Mouse (Mus musculus) G1E (cell line): ENCODE results near the gene Mmp24. TPM values are rescaled to one million over a fixed set of nuclear protein-coding genes. Genes with fewer than 3 reads are reported as not detected.

Experiments
- ATAC-seq: 2 replicates; pipeline ENCODE4 v1.8.0; 2016; ENCODE audit warnings: mild to moderate bottlenecking; ENCODE audit not compliant: insufficient number of reproducible peaks, poor library complexity, low FRiP score, severe bottlenecking; ENCODE audit errors: extremely low read depth
- DNase-seq: peaks from one replicate; pipeline ENCODE4 v3.0.0; 2012; ENCODE audit warnings: low spot score
- H3K27me3 ChIP-seq: 2 replicates; pipeline ENCODE4 v1.6.1; 2012; ENCODE audit warnings: mild to moderate bottlenecking, low read length, inconsistent platforms; ENCODE audit not compliant: insufficient read depth
- H3K36me3 ChIP-seq: replicated peaks from 2 replicates; pipeline ENCODE3; 2012; ENCODE audit warnings: mild to moderate bottlenecking, inconsistent platforms
- H3K4me1 ChIP-seq: 2 replicates; pipeline ENCODE4 v1.6.1; 2012; ENCODE audit warnings: low read depth, low read length, inconsistent platforms, mixed read lengths; ENCODE audit not compliant: insufficient read depth
- H3K4me3 ChIP-seq: 2 replicates; pipeline ENCODE4 v1.5.1; 2012; ENCODE audit warnings: low read depth, mild to moderate bottlenecking, inconsistent platforms, low read length, moderate library complexity, mixed read lengths
- H3K9me3 ChIP-seq: replicated peaks from 2 replicates; pipeline ENCODE4 v1.6.1; 2012; ENCODE audit warnings: inconsistent platforms
- CTCF ChIP-seq: IDR thresholded peaks from 2 replicates; pipeline ENCODE4 v1.5.1; 2012; ENCODE audit warnings: low read depth, low read length, inconsistent platforms, mixed read lengths
- GATA1 ChIP-seq: IDR thresholded peaks from 2 replicates; pipeline ENCODE4 v1.6.1; 2012; ENCODE audit warnings: borderline replicate concordance, low read length, inconsistent platforms, mixed read lengths
- GATA2 ChIP-seq: IDR thresholded peaks from 2 replicates; pipeline ENCODE4 v1.6.1; 2012; ENCODE audit warnings: low read depth, low read length, inconsistent platforms, borderline replicate concordance
- POLR2AphosphoS5 ChIP-seq: IDR thresholded peaks from 2 replicates; pipeline ENCODE4 v1.6.1; 2012; ENCODE audit warnings: low read depth, low read length, inconsistent platforms; ENCODE audit not compliant: insufficient replicate concordance
- TAL1 ChIP-seq: conservative IDR thresholded peaks from 2 replicates; pipeline ENCODE4 v1.6.1; 2012; ENCODE audit warnings: low read depth, low read length, inconsistent platforms, mixed read lengths
- polyA plus RNA-seq: library from polyadenylated mRNA; stranded (reverse); fragments of >175 nt; gene quantifications from 2 replicates; pipeline ENCODE4 v1.2.3, GENCODE M21; 2012
- total RNA-seq, 2 experiments: library from RNA; stranded (forward) in 1 of 2; stranded (reverse) in 1 of 2; fragments of 200-1000 nt in 1 of 2; fragments of >200 nt in 1 of 2; fragmentation: Nextera tagmentation in 1 of 2; gene quantifications; 2 replicates each; pipeline ENCODE4 v1.2.3; 2014 to 2017

Gene Mmp24
- total and polyA plus RNA-seq, 3 experiments = 0.05 TPM; not detected in 2

DNA sequence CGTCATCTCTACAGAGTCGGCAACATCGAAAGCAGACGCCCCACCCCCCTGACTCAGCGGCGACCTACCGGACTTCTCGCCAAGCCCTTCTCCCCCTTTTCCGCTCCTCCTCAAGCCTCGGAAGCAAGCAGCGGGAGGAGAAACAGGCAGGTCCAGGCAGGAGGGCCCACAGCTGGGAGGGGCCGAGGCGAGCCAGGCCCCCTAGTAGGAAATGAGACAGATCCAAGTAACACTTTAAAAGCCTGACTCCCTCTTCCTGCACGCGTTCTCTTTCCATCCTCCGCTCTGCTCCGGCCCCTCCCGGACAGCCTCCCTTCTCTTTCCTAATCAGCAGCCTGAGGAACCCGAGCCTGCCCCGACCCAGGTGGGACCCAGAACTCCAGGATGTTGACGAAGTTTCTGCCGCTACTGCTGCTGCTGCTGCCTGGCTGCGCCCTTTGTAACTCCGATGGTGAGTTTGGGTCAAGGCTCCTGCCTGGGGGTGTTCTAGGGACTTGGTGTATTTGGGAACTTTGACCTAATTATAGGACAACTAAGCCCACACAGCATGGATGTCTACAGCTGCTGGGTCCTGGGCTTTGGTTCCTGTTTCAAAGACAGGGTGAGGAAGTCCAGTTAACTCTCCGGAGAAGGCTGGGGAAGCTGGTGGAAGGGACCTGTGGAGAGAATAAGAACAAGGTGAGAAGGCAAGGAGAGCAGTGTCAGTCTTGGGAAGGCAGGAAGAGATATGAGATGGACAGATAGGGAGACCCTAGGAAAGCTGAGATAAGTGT, 23.9 kb upstream of the Mmp24 start, which contains the start of gene Procr:
Gene Procr, plus strand, starts transcription at position 104 of the 773 bp plus-strand sequence.
- Histone ChIP-seq H3K4me1 (peaks cover 17% of the 10 kb centered on the region), H3K36me3 (no peaks in the 10 kb centered on the region), H3K27me3 (peaks cover 66% of the 10 kb centered on the region), H3K9me3 (no peaks in the 10 kb centered on the region), H3K4me3 (peak within 1 kb of the TSS; percentile 13; the same call in 1 of the 2 replicates)
- DNase-seq (no peak), ATAC-seq (no peak)
- TF ChIP-seq GATA2 (no peak), GATA1 (no peak), TAL1 (no peak), POLR2AphosphoS5 (no peak), CTCF (no peak)

DNA sequence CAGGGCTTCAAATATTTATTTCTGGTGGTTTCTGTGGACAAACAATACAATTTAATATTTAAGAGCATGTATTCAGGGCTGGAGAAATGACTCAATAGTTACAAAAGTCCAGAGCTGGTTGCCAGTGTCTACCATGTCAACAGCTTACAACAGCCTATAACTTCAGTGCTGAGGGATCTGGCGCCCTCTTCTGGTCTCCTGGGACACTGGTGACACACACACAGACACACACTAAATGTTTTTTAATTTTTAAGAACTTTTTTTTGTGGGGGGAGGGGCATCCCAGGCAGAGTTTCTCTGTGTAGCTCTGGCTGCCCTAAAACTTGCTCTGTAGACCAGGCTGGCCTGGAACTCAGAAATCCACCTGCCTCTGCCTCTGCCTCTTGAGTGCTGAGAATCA, 19.4 kb upstream of the Mmp24 start:
- H3K4me1 ChIP-seq = peaks cover 21% of the 10 kb centered on the region
- ATAC-seq = no peak
- TF ChIP-seq GATA2 (no peak), CTCF (0 out of 2 replicates have a peak, but pooled peaks have one; percentile 42)
- DNase-seq = no peak
- H3K36me3 ChIP-seq = no peaks in the 10 kb centered on the region
- H3K4me3 ChIP-seq = no peak overlapping the region
- H3K27me3 ChIP-seq = peaks cover 56% of the 10 kb centered on the region
- no peaks in the 10 kb centered on the region for H3K9me3 ChIP-seq

DNA sequence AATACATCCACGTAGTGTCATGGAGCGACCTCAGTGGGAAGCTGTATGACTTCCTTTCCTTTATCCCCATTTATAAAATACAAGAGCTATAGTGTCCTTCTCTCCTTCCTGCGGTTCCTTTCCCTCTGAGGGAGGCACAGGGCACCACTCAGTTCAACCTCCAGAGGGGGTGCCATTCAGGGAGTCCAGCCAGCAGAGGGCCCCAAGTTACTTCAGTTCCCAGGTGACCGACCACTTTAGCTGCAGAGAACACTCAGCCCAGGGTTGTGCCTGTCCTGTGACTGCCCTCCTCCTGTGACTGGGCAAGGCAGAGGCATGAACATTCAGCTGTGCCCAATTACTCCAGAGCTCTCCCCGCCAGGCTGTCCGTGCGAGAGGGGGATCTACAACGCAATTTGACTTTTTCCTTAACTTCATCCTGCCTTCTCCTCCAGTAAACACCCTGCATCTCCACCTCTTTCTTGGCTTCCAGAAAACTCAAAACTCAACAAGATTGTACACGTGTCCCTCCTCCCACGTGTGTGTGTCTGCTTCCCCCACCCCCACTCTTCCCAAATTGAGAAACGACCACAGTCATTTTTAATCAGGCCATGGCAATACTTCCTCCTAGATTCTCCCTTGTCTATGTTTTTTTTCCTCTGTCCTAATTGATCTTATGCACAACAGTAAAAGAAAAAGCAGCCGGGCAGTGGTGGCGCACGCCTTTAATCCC, 18.1 kb upstream of the Mmp24 start:
- no peak for DNase-seq
- Histone ChIP-seq H3K4me3 (no peak overlapping the region), H3K4me1 (peaks cover 8% of the 10 kb centered on the region), H3K27me3 (peaks cover 49% of the 10 kb centered on the region), H3K36me3 (no peaks in the 10 kb centered on the region), H3K9me3 (no peaks in the 10 kb centered on the region)
- no peak for ATAC-seq
- TF ChIP-seq GATA1 (no peak), TAL1 (no peak), GATA2 (no peak), CTCF (no peak), POLR2AphosphoS5 (no peak)

DNA sequence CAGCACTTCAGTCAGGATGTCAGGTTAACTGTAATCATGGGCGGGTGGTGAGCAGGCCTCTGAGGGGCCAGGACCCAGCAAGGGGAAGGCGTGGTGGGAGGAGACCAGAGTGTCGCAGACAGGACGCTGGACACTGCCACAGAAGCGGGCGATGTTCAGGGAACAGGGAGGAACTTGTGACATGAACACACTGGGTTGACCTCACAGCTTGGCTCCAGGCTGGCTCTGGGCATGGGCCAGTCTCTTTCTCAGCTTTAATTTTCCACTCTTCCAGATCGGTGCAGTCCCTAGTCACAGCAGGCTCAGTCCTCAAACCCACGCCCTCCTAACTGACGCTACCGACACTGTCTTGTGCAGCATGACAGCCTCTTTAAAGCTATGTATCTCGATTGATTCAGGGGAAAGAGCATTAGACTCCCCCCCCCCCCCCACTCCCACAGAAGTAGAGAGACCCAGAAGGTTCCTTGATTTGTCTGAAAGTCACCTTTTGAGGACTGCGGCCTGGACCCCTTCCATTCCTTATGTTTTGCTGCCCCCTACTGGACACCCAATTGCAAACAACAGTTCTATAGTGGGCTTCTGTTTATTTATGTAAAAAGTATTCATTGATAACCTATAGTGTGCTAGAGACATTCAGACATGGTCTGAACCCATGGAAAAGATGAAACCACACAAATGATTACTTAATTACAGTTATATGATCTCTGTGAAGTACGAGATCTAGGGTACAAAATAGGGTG, 10.3 kb upstream of the Mmp24 start:
- no peak overlapping the region for H3K4me3 ChIP-seq
- peaks cover 18% of the 10 kb centered on the region for H3K4me1 ChIP-seq
- DNase-seq (peak; percentile 31), ATAC-seq (no peak)
- peaks cover 23% of the 10 kb centered on the region for H3K27me3 ChIP-seq
- no peak for TF ChIP-seq GATA1
- TF ChIP-seq TAL1 = no peak
- TF ChIP-seq CTCF = peak; percentile 33; the same call in 1 of the 2 replicates
- no peak for TF ChIP-seq GATA2
- H3K36me3 ChIP-seq = no peaks in the 10 kb centered on the region
- no peaks in the 10 kb centered on the region for H3K9me3 ChIP-seq

DNA sequence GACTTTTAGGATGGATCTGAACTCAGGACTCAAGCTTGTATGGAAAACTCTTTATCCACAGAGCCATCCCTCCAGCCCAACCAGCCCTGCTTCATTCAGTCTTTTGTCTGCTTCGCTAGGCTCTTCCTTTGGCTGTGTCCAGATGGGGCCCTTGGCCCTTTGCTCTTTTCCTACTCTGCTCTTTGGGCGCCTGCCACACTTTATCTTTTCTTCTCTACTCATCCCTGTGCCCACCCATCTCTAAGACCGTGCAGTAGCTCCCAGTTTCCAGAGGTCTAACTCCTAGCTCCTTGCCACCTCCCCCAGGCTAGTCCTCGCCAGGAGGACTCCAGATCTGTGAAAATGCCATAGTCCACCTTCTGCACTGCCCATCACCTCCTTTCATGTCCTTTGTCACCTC, 1.5 kb upstream of the Mmp24 start:
- TF ChIP-seq GATA2 (no peak), POLR2AphosphoS5 (no peak), TAL1 (no peak), GATA1 (no peak), CTCF (no peak)
- DNase-seq (no peak), ATAC-seq (no peak)
- H3K4me3 ChIP-seq = no peak overlapping the region
- no peaks in the 10 kb centered on the region for H3K36me3 ChIP-seq
- peaks cover 33% of the 10 kb centered on the region for H3K27me3 ChIP-seq
- peaks cover 7% of the 10 kb centered on the region; the same call in 1 of the 2 replicates for H3K4me1 ChIP-seq
- 0 out of 2 replicates have a peak, but pooled peaks cover 3% of the 10 kb centered on the region for H3K9me3 ChIP-seq

DNA sequence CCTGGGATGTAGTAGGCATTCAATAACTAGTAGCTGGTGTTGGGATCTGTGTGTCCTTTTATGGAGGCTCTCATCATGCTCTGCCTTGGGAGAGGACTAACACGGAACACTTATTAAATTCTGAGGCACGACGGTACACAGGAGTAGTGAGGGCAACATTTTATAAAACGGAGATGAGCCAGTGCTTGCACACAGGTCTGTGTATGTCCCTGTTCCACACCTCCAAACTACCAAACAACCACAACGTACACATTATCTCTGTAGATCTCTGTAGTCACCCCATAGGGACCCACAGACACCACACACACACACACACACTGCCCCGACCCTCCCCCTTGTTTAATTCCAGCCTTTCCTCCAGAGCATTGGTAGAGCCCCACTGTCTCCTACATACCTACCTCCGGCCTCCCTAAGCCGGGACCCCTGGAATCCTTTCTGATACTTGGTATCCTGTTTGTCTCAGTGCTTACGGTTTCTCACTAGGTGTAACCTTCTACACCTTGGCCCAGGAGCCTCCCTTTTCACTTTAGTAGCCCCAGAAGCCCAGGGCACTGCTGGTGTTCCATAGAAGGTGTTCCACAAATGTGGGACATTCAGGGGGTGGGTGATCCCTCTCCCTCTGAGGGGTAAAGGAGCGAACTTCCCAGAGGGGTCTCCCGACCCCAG, 748 bp upstream of the Mmp24 start:
- Histone ChIP-seq H3K9me3 (0 out of 2 replicates have a peak, but pooled peaks cover 3% of the 10 kb centered on the region), H3K36me3 (no peaks in the 10 kb centered on the region), H3K4me3 (no peak overlapping the region), H3K27me3 (peaks cover 36% of the 10 kb centered on the region), H3K4me1 (peaks cover 7% of the 10 kb centered on the region)
- no peak for TF ChIP-seq GATA1
- TF ChIP-seq CTCF = no peak
- no peak for TF ChIP-seq GATA2
- no peak for ATAC-seq
- no peak for DNase-seq
